Mouse (Mus musculus): Measurements from ENCODE around the gene Agbl2. TPM values are rescaled to one million over a fixed set of nuclear protein-coding genes. Genes with fewer than 3 reads are reported as not detected.

The Agbl2 gene
- polyA plus RNA-seq, 1 experiment, result 5.0 TPM

DNA sequence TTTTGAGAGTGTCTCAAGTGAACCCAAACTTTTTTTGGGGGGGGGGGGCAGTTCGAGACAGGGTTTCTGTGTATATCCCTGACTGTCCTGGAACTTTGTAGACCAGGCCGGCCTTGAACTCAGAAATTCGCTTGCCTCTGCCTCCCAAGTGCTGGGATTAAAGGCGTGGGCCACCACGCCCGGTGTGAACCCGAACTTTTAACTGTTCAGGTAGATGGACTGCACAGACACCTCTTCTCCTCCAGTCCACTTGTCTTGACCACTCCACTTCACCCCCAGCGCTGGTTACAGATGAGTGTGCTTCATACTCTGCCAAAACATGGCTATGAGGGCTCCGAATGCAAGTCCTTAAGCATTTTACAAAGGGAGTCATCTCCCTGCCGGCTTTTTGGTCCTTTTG is 35.4 kb upstream of the Agbl2 start:
- Histone ChIP-seq H3K4me1 (ENCODE audit: control insufficient read depth, insufficient read depth, low read length) (peaks cover 12% of the 10 kb centered on the region), H3K4me3 (replicated peaks; ENCODE audit: extremely low read depth, low read depth, low read length) (no peak overlapping the region)
- TF ChIP-seq CTCF (IDR thresholded peaks at IDR 0.05; ENCODE audit: insufficient read depth, low read length) (no peak), POLR2A (IDR thresholded peaks at IDR 0.05; ENCODE audit: borderline replicate concordance, extremely low read depth, low read depth, low read length) (no peak)
- DNase-seq, result no peak
- 83% methylated on average over 10 of the region's 10 CpGs for WGBS

DNA sequence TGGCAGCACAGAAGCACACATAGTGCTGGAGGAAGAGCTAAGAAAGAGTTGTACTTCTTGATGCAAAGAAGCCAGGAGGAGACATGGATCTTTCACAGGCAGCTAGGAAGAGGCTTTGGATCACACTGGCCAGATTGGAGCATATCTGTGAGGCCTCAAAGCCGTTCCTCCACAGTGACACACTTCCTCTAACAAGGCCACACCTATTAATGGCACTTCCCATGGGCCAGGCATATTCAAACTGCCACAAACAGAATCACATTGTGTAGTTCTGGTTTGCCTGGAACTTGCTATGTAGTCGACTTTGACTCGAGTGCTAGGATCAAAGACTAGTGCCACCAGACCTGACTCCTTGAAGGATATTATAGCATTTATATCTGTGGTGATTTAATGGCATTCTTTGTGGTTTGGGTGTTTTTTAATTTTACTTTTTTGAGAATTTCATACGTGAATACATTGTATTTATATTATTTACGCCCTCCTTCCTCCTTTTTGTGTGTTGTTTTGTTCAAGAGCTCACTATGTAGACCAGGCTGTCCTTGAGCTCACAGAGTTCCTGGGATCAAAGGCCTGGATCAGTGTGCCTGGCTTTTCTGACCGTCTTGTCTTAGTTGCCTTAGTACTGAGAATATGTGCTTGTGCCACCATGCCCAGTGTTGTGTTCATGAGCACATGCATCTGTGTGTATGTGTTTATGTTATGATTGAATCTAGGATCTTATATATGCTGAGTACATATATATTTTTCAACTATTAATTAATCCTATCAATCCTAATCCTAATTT is 32.7 kb upstream of the Agbl2 start:
- TF ChIP-seq POLR2A (IDR thresholded peaks at IDR 0.05; ENCODE audit: borderline replicate concordance, extremely low read depth, low read depth, low read length), result no peak
- no peak for TF ChIP-seq CTCF (IDR thresholded peaks at IDR 0.05; ENCODE audit: insufficient read depth, low read length)
- 53% methylated on average over 6 of the region's 6 CpGs for WGBS
- DNase-seq, result no peak
- Histone ChIP-seq H3K4me3 (replicated peaks; ENCODE audit: extremely low read depth, low read depth, low read length) (no peak overlapping the region), H3K4me1 (ENCODE audit: control insufficient read depth, insufficient read depth, low read length) (peaks cover 12% of the 10 kb centered on the region)

DNA sequence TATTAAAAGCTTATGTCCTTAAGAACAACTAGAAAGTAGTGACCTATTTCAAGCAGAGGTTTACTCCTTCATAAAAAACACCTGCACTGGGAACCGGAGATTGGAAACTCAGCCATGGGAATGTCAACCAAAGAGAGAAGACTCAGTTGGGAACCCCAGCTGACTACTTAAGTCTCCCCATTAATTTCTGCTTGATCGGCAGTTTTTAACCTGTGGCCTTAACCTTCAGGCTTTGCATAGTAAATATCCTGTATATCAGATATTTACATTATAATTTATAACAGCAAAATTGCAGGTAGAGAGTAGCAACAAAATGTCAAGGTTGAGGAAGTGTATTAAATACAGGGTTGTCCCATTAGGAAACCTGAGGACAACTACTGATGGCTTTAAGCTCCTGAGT is 29.0 kb upstream of the Agbl2 start:
- no peak for TF ChIP-seq POLR2A (IDR thresholded peaks at IDR 0.05; ENCODE audit: borderline replicate concordance, extremely low read depth, low read depth, low read length)
- TF ChIP-seq CTCF (IDR thresholded peaks at IDR 0.05; ENCODE audit: insufficient read depth, low read length), result no peak
- H3K4me1 ChIP-seq (ENCODE audit: control insufficient read depth, insufficient read depth, low read length), result peaks cover 10% of the 10 kb centered on the region
- no peak overlapping the region for H3K4me3 ChIP-seq (replicated peaks; ENCODE audit: extremely low read depth, low read depth, low read length)
- 84% methylated on average over 2 of the region's 2 CpGs for WGBS
- no peak for DNase-seq

DNA sequence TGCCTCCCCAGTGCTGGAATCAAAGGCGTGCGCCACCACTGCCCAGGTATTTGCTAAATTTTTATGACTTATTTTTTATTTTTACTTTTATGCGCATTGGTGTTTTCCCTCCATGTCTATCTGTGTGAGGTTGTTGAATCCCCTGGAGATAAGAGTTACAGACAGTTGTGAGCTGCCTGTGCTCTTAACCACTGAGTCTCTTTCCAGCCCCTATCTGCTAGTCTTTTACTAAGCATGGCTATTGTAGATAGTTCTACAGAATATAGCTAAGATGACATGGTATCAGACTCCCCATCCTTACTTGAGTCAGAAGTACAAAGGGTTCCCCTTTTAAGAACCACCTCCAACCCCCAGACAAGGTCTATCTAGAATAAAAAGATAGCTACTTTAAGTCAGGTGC is 28.3 kb upstream of the Agbl2 start:
- no peak for DNase-seq
- Histone ChIP-seq H3K4me1 (ENCODE audit: control insufficient read depth, insufficient read depth, low read length) (peaks cover 8% of the 10 kb centered on the region), H3K4me3 (replicated peaks; ENCODE audit: extremely low read depth, low read depth, low read length) (no peak overlapping the region)
- no peak for TF ChIP-seq POLR2A (IDR thresholded peaks at IDR 0.05; ENCODE audit: borderline replicate concordance, extremely low read depth, low read depth, low read length)
- no peak for TF ChIP-seq CTCF (IDR thresholded peaks at IDR 0.05; ENCODE audit: insufficient read depth, low read length)
- WGBS, result 98% methylated on average over 3 of the region's 3 CpGs

DNA sequence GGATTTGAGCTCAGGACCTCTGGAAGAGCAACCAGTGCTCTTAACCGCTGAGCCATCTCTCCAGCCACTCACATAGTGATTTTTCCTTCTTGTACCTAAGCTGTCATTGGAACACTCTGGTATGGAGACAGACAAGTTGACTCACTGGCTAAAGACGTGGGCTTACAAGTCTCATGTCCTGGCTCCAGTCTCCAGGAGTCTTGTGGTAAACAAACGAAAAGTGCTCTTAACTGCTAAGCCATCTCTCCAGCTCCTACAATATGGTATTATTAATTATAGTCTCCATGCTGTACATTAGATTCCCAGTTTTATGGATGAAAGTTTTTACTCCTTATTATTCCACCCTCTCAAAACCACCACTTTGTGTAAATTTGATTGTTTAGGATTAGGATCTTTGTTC is 17.4 kb upstream of the Agbl2 start:
- 85% methylated on average over 3 of the region's 3 CpGs for WGBS
- H3K4me3 ChIP-seq (replicated peaks; ENCODE audit: extremely low read depth, low read depth, low read length), result no peak overlapping the region
- H3K4me1 ChIP-seq (ENCODE audit: control insufficient read depth, insufficient read depth, low read length), result no peaks in the 10 kb centered on the region
- no peak for TF ChIP-seq POLR2A (IDR thresholded peaks at IDR 0.05; ENCODE audit: borderline replicate concordance, extremely low read depth, low read depth, low read length)
- no peak for TF ChIP-seq CTCF (IDR thresholded peaks at IDR 0.05; ENCODE audit: insufficient read depth, low read length)
- DNase-seq, result no peak

DNA sequence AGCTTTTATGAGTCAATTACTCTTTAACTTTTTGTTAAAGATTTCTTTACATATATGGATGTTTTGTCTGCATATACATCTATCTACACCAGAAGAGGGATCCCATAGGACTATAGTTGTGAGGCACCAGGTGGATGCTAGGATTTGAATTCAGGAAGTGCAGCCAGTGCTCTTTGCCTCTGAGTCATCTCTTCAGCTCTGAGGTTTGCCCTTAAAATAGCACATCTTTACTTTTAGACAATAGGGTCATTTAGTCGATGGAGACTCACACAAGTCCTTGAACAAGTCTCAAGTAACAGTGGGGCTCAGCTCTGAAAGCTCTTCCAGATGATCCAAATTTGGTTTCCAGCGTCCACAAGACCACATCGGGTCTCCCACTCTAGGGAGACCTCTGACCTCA is 1.2 kb upstream of the Agbl2 start:
- Histone ChIP-seq H3K4me3 (replicated peaks; ENCODE audit: extremely low read depth, low read depth, low read length) (no peak overlapping the region), H3K4me1 (ENCODE audit: control insufficient read depth, insufficient read depth, low read length) (peaks cover 3% of the 10 kb centered on the region; the same call in 1 of the 2 replicates)
- WGBS, result 31% methylated on average over 3 of the region's 3 CpGs
- TF ChIP-seq POLR2A (IDR thresholded peaks at IDR 0.05; ENCODE audit: borderline replicate concordance, extremely low read depth, low read depth, low read length) (no peak), CTCF (IDR thresholded peaks at IDR 0.05; ENCODE audit: insufficient read depth, low read length) (no peak)
- no peak for DNase-seq

DNA sequence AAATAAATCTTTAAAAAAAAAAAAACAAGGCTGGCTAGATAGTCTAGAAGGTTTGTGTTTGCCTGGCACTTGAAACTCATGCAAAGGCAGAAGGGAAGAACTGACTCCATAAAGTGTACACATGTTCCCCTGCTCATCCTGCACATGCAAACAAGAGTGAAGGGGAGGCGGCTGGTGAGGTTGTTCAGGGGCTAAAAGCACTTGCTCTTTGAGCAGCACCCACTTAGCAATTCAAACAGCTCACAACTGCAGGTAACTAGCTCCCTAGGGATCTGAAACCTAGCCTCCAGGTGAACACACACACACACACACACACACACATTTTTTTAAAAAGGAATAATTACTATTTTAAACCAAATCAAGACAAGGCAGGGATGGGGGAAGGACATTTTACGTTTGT is 589 bp upstream of the Agbl2 start:
- WGBS, result 61% methylated on average over 2 of the region's 2 CpGs
- TF ChIP-seq CTCF (IDR thresholded peaks at IDR 0.05; ENCODE audit: insufficient read depth, low read length) (no peak), POLR2A (IDR thresholded peaks at IDR 0.05; ENCODE audit: borderline replicate concordance, extremely low read depth, low read depth, low read length) (no peak)
- no peak for DNase-seq
- peaks cover 3% of the 10 kb centered on the region; the same call in 1 of the 2 replicates for H3K4me1 ChIP-seq (ENCODE audit: control insufficient read depth, insufficient read depth, low read length)
- H3K4me3 ChIP-seq (replicated peaks; ENCODE audit: extremely low read depth, low read depth, low read length), result no peak overlapping the region

DNA sequence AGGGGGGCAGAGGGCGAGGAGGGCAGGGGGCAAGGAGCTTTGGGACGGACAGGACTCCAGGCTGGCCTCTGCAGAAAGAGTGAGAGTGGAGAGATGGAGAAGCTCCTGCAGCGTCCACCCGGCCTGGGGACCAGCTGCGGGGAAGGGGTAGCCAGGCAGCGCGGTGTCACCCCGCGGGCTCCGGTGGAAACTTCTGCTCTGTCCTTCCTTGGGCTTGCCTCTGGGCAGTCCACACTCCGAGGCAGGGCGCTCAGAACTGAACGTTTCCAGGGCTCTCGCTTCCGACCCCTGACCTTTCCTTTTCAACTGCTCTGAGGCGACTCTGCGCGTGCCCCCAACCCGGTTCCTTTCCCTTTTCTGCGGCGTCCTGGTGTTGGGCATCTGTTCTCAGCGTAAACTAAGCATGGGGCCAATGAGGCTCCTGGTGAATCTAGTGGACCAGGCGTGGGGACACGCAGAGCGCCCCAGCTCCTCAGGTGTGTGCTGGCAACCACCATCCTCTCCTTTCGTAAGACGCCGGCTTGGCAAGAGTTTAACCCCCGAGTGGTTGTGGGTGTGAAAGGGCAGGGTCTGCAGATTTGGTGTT is 467 bp downstream of the Agbl2 start:
- peaks cover 3% of the 10 kb centered on the region; the same call in 1 of the 2 replicates for H3K4me1 ChIP-seq (ENCODE audit: control insufficient read depth, insufficient read depth, low read length)
- peak overlapping the region; percentile 48 for H3K4me3 ChIP-seq (replicated peaks; ENCODE audit: extremely low read depth, low read depth, low read length)
- DNase-seq, result peak; percentile 20
- TF ChIP-seq CTCF (IDR thresholded peaks at IDR 0.05; ENCODE audit: insufficient read depth, low read length), result no peak
- no peak for TF ChIP-seq POLR2A (IDR thresholded peaks at IDR 0.05; ENCODE audit: borderline replicate concordance, extremely low read depth, low read depth, low read length)
- WGBS, result 5% methylated on average over 29 of the region's 29 CpGs

DNA sequence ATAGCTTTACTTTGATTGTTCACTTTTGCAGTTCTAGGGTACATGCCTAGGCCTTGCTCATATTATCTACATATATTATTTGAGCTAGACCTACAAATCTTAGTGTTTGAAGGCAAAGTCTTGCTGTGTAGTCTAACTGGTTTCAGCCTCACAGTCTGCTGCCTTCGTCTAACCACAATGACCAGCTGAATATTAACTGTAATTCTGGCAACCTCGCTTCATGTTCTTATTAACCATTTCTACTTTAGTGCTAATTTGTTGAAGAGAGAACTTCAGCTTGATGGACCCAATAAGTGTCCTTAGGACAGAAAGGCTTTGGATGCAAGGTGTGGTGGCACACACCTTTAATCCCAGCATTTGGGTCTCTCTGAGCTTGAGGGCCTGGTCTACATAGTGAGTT is 5.6 kb downstream of the Agbl2 start:
- H3K4me3 ChIP-seq (replicated peaks; ENCODE audit: extremely low read depth, low read depth, low read length), result no peak overlapping the region

More for the DNA sequence above, 5.6 kb downstream of the Agbl2 start:
- DNase-seq, result no peak
- 87% methylated on average over 2 of the region's 2 CpGs for WGBS
- no peaks in the 10 kb centered on the region for H3K4me1 ChIP-seq (ENCODE audit: control insufficient read depth, insufficient read depth, low read length)
- TF ChIP-seq POLR2A (IDR thresholded peaks at IDR 0.05; ENCODE audit: borderline replicate concordance, extremely low read depth, low read depth, low read length) (no peak), CTCF (IDR thresholded peaks at IDR 0.05; ENCODE audit: insufficient read depth, low read length) (no peak)
